Mouse (Mus musculus): ENCODE measurements around the gene Tlx3. TPM values are rescaled to one million over a fixed set of nuclear protein-coding genes. Genes with fewer than 3 reads are reported as not detected.
A peak's percentile ranks its signal among the peaks of the same experiment; 100 is the strongest.

Gene Tlx3
- polyA plus RNA-seq, 1 experiment from 2014 or later, result 0.18 TPM

DNA sequence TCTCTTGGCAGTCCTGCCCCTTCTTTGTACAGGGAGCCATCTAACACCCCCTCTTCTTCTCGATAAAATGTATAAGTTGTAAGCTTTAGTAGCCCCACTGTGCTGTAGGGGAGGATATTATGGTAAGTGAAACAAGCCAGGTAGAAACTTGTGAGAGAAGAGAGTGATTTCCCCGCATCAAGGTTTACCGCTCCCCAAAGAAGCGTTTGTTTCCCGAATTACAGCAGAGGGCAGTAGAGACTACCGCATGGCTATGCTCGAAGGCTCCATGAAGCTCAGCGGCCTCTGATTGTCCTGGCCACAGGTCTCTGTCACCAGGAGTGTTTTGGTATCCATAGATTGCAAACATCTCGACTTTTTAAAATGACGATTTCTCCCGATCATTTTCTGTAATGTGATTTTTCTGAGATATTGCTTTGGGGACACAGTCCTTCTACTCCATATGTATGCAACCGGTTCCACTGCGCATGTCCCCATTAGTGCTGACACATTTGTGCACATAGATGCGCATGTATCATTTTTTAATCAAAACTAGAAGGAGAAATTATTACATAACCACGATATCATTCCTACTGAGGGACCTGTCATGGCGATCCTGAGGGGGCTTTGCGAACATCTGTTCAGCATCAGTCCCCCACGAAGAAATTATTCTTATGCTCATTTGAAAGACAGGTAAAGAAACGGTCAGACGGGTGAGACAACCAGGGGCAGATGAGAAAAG lies 26.7 kb downstream of the Tlx3 start:
- H3K9ac ChIP-seq (ENCODE audit: low read length), result no peak overlapping the region
- 28% methylated on average over 20 of the region's 20 CpGs for WGBS
- H3K4me2 ChIP-seq (ENCODE audit: low read length), result no peak overlapping the region
- no peak overlapping the region for H3K27ac ChIP-seq (replicated peaks in 1 of 2; ENCODE audit: control insufficient read depth in 1 of 2, insufficient read depth in 1 of 2, low read depth in 2 of 2, low read length in 2 of 2)
- no peak overlapping the region for H3K4me3 ChIP-seq (ENCODE audit: control insufficient read depth in 1 of 2, insufficient read depth in 1 of 2, low read depth in 1 of 2, low read length in 2 of 2)
- H3K27me3 ChIP-seq (ENCODE audit: control insufficient read depth, insufficient read depth, low read length), result peaks cover 47% of the 10 kb centered on the region
- H3K36me3 ChIP-seq (ENCODE audit: control insufficient read depth, insufficient read depth, low read length), result no peaks in the 10 kb centered on the region
- no peaks in the 10 kb centered on the region for H3K9me3 ChIP-seq (ENCODE audit: control insufficient read depth, low read length)
- H3K4me1 ChIP-seq (ENCODE audit: control insufficient read depth in 2 of 2, insufficient read depth in 2 of 2, low read length in 2 of 2), result peaks cover 0 to 4% of the 10 kb centered on the region in 2 experiments; a peak in 2 of 4 replicates
- ATAC-seq (ENCODE audit: insufficient number of reproducible peaks, insufficient read depth, low FRiP score, low read depth), result no peak

GRCm38 (mm10) chr11:33175768-33176167 lies 27.6 kb downstream of the Tlx3 start:
- H3K9me3 ChIP-seq (ENCODE audit: control insufficient read depth, low read length), result no peaks in the 10 kb centered on the region
- no peak overlapping the region for H3K27ac ChIP-seq (replicated peaks in 1 of 2; ENCODE audit: control insufficient read depth in 1 of 2, insufficient read depth in 1 of 2, low read depth in 2 of 2, low read length in 2 of 2)
- H3K4me2 ChIP-seq (ENCODE audit: low read length), result no peak overlapping the region
- WGBS, result 56% methylated on average over 2 of the region's 3 CpGs
- no peak overlapping the region for H3K4me3 ChIP-seq (ENCODE audit: control insufficient read depth in 1 of 2, insufficient read depth in 1 of 2, low read depth in 1 of 2, low read length in 2 of 2)
- peaks cover 0 to 1% of the 10 kb centered on the region in 2 experiments; a peak in 2 of 4 replicates for H3K4me1 ChIP-seq (ENCODE audit: control insufficient read depth in 2 of 2, insufficient read depth in 2 of 2, low read length in 2 of 2)
- H3K36me3 ChIP-seq (ENCODE audit: control insufficient read depth, insufficient read depth, low read length), result no peaks in the 10 kb centered on the region
- peaks cover 55% of the 10 kb centered on the region for H3K27me3 ChIP-seq (ENCODE audit: control insufficient read depth, insufficient read depth, low read length)
- ATAC-seq (ENCODE audit: insufficient number of reproducible peaks, insufficient read depth, low FRiP score, low read depth), result no peak
- H3K9ac ChIP-seq (ENCODE audit: low read length), result no peak overlapping the region

DNA sequence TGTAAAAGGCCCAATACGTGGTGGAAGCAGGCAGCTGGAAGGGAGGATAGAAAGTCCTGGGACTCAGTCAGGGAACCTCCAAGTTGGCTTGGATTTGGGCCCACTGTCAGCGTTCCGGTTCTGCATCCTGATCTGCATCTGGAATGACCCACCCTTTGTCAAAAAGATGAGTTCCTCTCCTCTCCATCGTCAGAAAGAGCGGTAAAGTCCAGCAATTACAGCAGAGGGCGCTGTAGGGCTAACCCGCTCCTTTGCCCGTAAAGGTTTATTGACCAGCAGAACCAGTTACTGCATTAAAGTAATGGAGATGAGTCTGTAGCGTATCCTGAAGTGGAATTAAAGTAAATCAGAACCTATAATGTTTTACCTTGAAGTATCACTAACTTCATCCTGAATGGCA lies 32.9 kb downstream of the Tlx3 start:
- H3K27ac ChIP-seq (replicated peaks in 1 of 2; ENCODE audit: control insufficient read depth in 1 of 2, insufficient read depth in 1 of 2, low read depth in 2 of 2, low read length in 2 of 2), result no peak overlapping the region

DNA sequence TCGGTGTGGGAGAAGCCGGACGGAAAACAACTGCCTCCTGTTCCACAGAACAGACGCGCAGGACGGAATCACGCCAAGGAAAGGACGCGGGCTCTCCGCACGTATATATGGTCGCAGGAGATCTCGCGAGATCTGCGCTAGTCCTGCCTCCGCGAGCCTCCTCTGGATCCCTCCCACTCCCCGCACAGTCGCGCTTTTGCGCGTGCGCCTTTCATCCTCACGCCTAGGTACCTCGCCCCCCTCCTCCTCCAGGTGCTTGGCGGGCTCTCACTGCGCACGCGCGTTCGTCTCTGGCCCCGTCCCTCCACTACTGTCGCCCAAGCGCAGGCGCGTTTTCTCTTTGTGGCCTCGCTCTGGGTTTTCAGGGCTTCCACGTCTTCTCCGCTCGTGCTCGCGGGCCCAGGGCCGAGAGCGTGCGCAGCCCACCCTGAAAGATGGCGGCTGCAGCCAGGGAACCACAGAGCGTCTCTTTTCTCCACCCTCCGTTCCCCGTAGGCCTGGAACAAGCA lies 40.3 kb downstream of the Tlx3 start, which contains the start of gene Npm1:
Gene Npm1 (minus strand): TSS at position 209 of the 509 bp plus-strand sequence.
- peak; percentile 98 for ATAC-seq (ENCODE audit: insufficient number of reproducible peaks, insufficient read depth, low FRiP score, low read depth)
- H3K9me3 ChIP-seq (ENCODE audit: control insufficient read depth, low read length), result no peaks in the 10 kb centered on the region
- 6% methylated on average over 49 of the region's 49 CpGs for WGBS
- peak within 1 kb of the TSS; percentile 98 for H3K9ac ChIP-seq (ENCODE audit: low read length)
- H3K27ac ChIP-seq (replicated peaks in 1 of 2; ENCODE audit: control insufficient read depth in 1 of 2, insufficient read depth in 1 of 2, low read depth in 2 of 2, low read length in 2 of 2), result peak within 1 kb of the TSS; percentile 90 to 96
- H3K4me3 ChIP-seq (ENCODE audit: control insufficient read depth in 1 of 2, insufficient read depth in 1 of 2, low read depth in 1 of 2, low read length in 2 of 2), result peak within 1 kb of the TSS; percentile 92 to 99
- H3K4me1 ChIP-seq (ENCODE audit: control insufficient read depth in 2 of 2, insufficient read depth in 2 of 2, low read length in 2 of 2), result peaks cover 4 to 15% of the 10 kb centered on the region in 2 experiments
- peak within 1 kb of the TSS; percentile 93 for H3K4me2 ChIP-seq (ENCODE audit: low read length)
- peaks cover 34% of the 10 kb centered on the region for H3K36me3 ChIP-seq (ENCODE audit: control insufficient read depth, insufficient read depth, low read length)
- no peaks in the 10 kb centered on the region for H3K27me3 ChIP-seq (ENCODE audit: control insufficient read depth, insufficient read depth, low read length)

More for the DNA sequence above, 32.9 kb downstream of the Tlx3 start:
- H3K9ac ChIP-seq (ENCODE audit: low read length), result no peak overlapping the region
- no peak for ATAC-seq (ENCODE audit: insufficient number of reproducible peaks, insufficient read depth, low FRiP score, low read depth)
- no peaks in the 10 kb centered on the region for H3K4me1 ChIP-seq (ENCODE audit: control insufficient read depth in 2 of 2, insufficient read depth in 2 of 2, low read length in 2 of 2)
- H3K4me3 ChIP-seq (ENCODE audit: control insufficient read depth in 1 of 2, insufficient read depth in 1 of 2, low read depth in 1 of 2, low read length in 2 of 2), result no peak overlapping the region
- WGBS, result 12% methylated on average over 9 of the region's 9 CpGs
- H3K36me3 ChIP-seq (ENCODE audit: control insufficient read depth, insufficient read depth, low read length), result no peaks in the 10 kb centered on the region
- peaks cover 24% of the 10 kb centered on the region; the same call in 1 of the 2 replicates for H3K27me3 ChIP-seq (ENCODE audit: control insufficient read depth, insufficient read depth, low read length)
- no peaks in the 10 kb centered on the region for H3K9me3 ChIP-seq (ENCODE audit: control insufficient read depth, low read length)
- no peak overlapping the region for H3K4me2 ChIP-seq (ENCODE audit: low read length)

DNA sequence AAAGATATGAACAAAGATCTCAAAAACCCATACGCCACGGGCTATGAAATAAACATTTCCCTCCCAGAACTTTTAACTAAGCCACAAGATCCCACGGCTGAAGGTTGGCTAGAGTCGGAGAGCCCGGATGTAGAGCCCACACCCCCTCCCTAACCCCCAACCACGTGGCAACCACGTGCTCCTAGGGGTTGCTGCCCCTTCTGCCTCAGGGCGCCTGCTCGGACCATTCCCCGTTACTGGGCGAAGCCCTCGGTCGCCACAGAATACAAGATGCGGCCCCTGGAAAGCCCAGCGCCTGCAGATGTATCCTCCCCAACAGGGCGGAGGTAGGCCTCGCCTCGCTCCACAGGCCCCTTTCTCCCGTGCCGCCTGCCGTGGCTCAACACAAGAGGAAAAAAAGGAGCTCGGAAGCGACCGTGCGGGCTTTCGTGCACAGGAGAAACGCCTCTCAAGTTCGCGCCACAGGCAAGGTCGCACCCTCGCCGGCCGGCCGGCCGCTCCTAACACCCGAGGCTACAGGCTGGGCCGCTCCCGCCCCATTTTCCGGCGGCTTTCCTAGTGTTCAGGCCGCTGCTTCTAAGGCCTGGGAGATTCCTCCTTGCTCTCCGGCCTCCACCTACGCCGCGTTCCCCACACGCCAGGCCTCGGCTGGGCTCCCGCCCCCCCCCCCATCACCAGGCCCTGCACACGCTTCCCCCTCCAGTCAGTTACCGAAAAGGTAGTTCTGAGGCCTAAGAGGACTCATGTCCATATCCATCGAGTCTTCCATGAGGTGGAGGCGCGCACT lies 41.0 kb downstream of the Tlx3 start:
- Histone ChIP-seq H3K27me3 (ENCODE audit: control insufficient read depth, insufficient read depth, low read length) (no peaks in the 10 kb centered on the region), H3K4me1 (ENCODE audit: control insufficient read depth in 2 of 2, insufficient read depth in 2 of 2, low read length in 2 of 2) (peaks cover 4 to 15% of the 10 kb centered on the region in 2 experiments), H3K4me3 (ENCODE audit: control insufficient read depth in 1 of 2, insufficient read depth in 1 of 2, low read depth in 1 of 2, low read length in 2 of 2) (peak overlapping the region; percentile 92 to 99), H3K4me2 (ENCODE audit: low read length) (peak overlapping the region; percentile 93), H3K27ac (replicated peaks in 1 of 2; ENCODE audit: control insufficient read depth in 1 of 2, insufficient read depth in 1 of 2, low read depth in 2 of 2, low read length in 2 of 2) (peak overlapping the region; percentile 76 to 90), H3K9ac (ENCODE audit: low read length) (peak overlapping the region; percentile 98), H3K36me3 (ENCODE audit: control insufficient read depth, insufficient read depth, low read length) (peaks cover 41% of the 10 kb centered on the region), H3K9me3 (ENCODE audit: control insufficient read depth, low read length) (no peaks in the 10 kb centered on the region)
- peak; percentile 57 for ATAC-seq (ENCODE audit: insufficient number of reproducible peaks, insufficient read depth, low FRiP score, low read depth)
- 2% methylated on average over 53 of the region's 53 CpGs for WGBS

DNA sequence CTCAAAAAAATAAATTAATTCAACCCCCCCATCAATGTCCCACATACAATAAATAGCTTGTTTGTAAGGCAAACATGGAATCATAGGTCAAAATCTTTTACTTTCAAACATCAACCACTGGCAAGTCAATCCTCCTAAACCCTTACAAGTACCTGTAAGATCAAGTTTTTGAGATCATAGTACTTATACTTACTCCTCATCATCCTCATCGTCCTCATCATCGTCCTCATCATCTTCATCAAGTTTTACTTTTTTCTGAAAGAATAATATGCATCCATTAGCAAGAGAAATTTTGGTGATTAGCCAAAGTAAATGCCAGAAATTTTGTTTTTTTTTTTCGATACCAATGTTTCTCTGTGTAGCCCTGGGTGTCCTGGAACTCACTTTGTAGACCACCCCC lies 43.6 kb downstream of the Tlx3 start:
- WGBS, result 97% methylated on average over 3 of the region's 3 CpGs
- Histone ChIP-seq H3K27ac (replicated peaks in 1 of 2; ENCODE audit: control insufficient read depth in 1 of 2, insufficient read depth in 1 of 2, low read depth in 2 of 2, low read length in 2 of 2) (no peak overlapping the region), H3K9me3 (ENCODE audit: control insufficient read depth, low read length) (no peaks in the 10 kb centered on the region), H3K9ac (ENCODE audit: low read length) (no peak overlapping the region), H3K27me3 (ENCODE audit: control insufficient read depth, insufficient read depth, low read length) (no peaks in the 10 kb centered on the region), H3K36me3 (ENCODE audit: control insufficient read depth, insufficient read depth, low read length) (peaks cover 66% of the 10 kb centered on the region), H3K4me3 (ENCODE audit: control insufficient read depth in 1 of 2, insufficient read depth in 1 of 2, low read depth in 1 of 2, low read length in 2 of 2) (no peak overlapping the region), H3K4me1 (ENCODE audit: control insufficient read depth in 2 of 2, insufficient read depth in 2 of 2, low read length in 2 of 2) (peaks cover 4 to 15% of the 10 kb centered on the region in 2 experiments), H3K4me2 (ENCODE audit: low read length) (no peak overlapping the region)
- no peak for ATAC-seq (ENCODE audit: insufficient number of reproducible peaks, insufficient read depth, low FRiP score, low read depth)

DNA sequence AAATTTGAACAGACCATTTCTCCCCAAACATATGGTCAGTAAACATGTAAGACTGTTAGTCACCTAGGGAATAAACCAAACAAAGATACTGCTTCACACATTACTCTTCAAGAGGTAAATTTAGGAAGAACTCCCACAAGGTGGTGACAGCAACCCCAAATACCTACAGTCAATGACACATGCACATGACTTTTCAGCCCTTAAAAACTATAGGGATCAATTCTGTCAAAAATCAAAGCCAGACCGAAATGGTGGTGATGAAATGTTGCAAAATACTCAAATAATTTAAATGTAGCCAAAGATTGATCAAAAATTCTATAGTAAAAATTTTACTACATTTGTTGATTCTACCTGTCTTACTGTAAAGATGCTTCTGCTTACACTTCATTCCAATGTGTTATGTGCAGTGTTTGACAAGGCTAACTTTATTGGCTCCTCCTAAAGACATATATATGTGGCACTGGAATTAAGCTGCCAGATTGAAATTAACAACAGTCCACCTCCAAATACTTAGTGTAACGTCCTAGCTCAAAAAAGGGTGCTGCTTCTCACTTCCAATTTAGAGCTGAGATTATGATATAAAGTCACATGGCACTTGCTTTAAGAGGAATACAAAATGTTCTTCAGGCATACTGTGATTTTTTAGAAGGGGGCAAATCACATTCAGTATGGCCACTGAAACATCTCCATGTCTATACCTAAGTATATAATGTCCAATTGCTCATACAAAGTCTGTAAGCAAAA lies 45.8 kb downstream of the Tlx3 start:
- H3K4me2 ChIP-seq (ENCODE audit: low read length), result no peak overlapping the region
- no peak for ATAC-seq (ENCODE audit: insufficient number of reproducible peaks, insufficient read depth, low FRiP score, low read depth)

More for the DNA sequence above, 45.8 kb downstream of the Tlx3 start:
- Histone ChIP-seq H3K4me3 (ENCODE audit: control insufficient read depth in 1 of 2, insufficient read depth in 1 of 2, low read depth in 1 of 2, low read length in 2 of 2) (no peak overlapping the region), H3K36me3 (ENCODE audit: control insufficient read depth, insufficient read depth, low read length) (peaks cover 88% of the 10 kb centered on the region), H3K9me3 (ENCODE audit: control insufficient read depth, low read length) (no peaks in the 10 kb centered on the region), H3K9ac (ENCODE audit: low read length) (no peak overlapping the region), H3K4me1 (ENCODE audit: control insufficient read depth in 2 of 2, insufficient read depth in 2 of 2, low read length in 2 of 2) (peaks cover 0 to 12% of the 10 kb centered on the region in 2 experiments; a peak in 2 of 4 replicates), H3K27me3 (ENCODE audit: control insufficient read depth, insufficient read depth, low read length) (no peaks in the 10 kb centered on the region), H3K27ac (replicated peaks in 1 of 2; ENCODE audit: control insufficient read depth in 1 of 2, insufficient read depth in 1 of 2, low read depth in 2 of 2, low read length in 2 of 2) (no peak overlapping the region)
- 76% methylated on average over 2 of the region's 2 CpGs for WGBS

Data from heart, embryonic 14.5 days (tissue).